Mouse (Mus musculus) spleen, embryonic (tissue): ENCODE results near the gene Mrpl3.
"Not testable (repeated sequence)": the region's sequence is repeated elsewhere in the genome, so short reads cannot be mapped to it uniquely, and the experiment has no call there.

Experiments used
- CTCF ChIA-PET: fragments of 350-600 bp; sonication (Branson Sonifier 250); formaldehyde crosslinking; loops from one replicate; lab custom pipeline; 2022; lab: Charles Lee

Mrpl3 gene

GRCm38 (mm10) chr9:105053147-105053557 lies at the start of gene Mrpl3:
TSS of gene Mrpl3 (plus strand) at chr9:105053239.
- CTCF ChIA-PET = no interaction called here

- CTCF ChIA-PET = no interaction called here
These were observed 42.3 kb upstream of the Mrpl3 start for GRCm38 (mm10) chr9:105010721-105011120.

- CTCF ChIA-PET = no interaction called here
These were observed 34.9 kb upstream of the Mrpl3 start for GRCm38 (mm10) chr9:105018186-105018585.

DNA sequence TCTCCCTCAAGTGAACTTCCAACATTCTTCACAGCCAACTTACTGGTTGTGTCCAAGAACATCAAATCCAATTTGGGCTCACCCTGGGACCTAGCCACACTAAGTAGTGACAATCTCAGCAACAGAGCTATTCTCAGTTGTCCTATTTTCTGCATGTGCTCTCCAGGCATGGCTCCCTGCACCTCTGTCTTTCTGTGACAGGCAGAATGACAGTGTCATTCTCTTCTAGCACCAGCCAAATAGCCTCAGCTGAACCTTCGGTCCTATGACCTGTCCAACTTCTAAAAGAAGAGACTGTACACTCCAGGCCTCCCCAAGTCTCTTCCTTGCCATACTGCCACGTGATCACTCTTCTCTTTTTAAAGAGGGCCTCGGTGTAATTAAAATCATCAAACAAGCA lies 24.7 kb upstream of the Mrpl3 start:
- CTCF ChIA-PET = no interaction called here

DNA sequence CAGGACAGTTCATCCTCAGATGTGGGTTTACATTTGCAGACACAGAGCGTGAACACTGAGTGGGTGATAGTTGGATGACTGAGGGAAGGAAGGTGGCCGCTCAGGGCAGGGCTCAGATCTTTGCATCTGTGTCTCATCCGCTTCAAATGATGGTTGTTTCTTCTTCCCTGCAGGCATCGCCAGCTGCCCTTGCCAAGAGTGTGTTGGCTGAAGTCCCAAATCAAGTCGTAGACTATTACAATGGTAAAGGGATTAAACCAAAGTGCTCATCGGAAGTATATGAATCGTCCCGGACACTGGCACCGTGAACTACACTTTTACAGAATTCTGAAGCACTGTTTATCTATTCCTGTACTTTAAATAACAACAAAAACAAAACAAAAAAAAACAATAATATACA lies 20.5 kb upstream of the Mrpl3 start:
- CTCF ChIA-PET = no interaction called here

- CTCF ChIA-PET = no interaction called here
These were observed 19.4 kb upstream of the Mrpl3 start for GRCm38 (mm10) chr9:105033641-105034040.

- CTCF ChIA-PET = no interaction called here
These were observed 15.2 kb upstream of the Mrpl3 start for GRCm38 (mm10) chr9:105037847-105038246.

- CTCF ChIA-PET = no interaction called here
These were observed 7.0 kb upstream of the Mrpl3 start for GRCm38 (mm10) chr9:105046014-105046413.

- CTCF ChIA-PET = no interaction called here
These were observed 4.7 kb upstream of the Mrpl3 start for GRCm38 (mm10) chr9:105048351-105048750.

DNA sequence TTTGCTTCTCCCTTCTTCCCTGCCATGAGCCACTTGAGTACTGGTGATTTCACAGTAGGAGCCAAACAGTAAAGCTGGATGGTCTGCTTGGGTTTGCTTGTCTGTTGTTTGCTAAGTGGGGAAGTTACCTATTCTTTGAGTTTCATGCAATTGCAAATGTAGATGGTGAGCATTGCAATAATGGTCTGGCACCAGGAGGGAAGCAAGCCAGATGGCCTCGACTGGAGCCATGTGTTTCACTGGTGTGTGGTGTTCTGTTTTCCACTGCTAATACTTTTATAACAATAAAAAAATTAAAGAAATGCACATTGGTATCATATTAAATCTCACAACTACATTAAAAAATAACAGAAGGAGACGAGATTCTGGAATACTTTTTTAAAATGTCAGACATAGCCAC lies 3.4 kb upstream of the Mrpl3 start:
- CTCF ChIA-PET = no interaction called here

- CTCF ChIA-PET = no interaction called here
These were observed 2.8 kb upstream of the Mrpl3 start for GRCm38 (mm10) chr9:105050257-105050656.

DNA sequence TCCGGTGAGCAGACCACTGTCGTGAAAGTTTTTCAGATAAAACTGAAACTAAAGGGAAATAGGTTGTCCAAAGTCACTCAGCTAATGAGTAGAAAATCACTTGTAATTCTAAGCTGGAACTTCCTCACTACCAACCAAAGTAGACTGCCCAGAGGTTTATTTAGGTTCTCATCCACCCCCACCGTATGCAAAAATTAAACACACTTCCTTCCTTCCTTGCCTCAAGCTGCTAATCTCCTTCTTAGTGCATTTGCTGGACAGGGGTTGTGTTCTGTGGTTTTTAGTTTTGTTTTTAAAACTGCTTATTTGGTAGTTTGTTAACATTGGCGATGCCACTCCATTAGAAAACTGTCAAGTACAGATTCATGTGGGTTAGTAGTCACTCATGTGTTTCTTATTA lies 773 bp downstream of the Mrpl3 start:
- CTCF ChIA-PET = no interaction called here

DNA sequence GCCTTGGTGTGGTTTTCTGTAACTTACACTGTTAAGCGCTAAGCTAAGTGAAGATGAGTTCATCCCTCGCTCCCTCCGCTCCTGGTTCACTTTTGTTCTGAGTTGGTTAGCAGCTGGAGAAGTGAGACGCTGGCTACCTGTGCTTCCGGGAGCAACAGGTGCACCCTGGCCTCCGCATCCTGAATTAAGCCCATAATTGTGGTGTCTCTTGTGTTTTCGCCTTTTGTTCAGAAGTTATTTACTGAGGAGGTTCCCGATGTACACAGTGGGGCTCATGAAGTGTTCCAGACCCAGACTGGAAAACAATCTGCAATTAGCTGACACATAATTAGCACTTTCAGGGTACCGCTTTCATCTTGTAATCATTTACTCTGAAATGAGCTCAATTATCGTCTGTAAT lies 16.1 kb downstream of the Mrpl3 start:
- CTCF ChIA-PET = no interaction called here

DNA sequence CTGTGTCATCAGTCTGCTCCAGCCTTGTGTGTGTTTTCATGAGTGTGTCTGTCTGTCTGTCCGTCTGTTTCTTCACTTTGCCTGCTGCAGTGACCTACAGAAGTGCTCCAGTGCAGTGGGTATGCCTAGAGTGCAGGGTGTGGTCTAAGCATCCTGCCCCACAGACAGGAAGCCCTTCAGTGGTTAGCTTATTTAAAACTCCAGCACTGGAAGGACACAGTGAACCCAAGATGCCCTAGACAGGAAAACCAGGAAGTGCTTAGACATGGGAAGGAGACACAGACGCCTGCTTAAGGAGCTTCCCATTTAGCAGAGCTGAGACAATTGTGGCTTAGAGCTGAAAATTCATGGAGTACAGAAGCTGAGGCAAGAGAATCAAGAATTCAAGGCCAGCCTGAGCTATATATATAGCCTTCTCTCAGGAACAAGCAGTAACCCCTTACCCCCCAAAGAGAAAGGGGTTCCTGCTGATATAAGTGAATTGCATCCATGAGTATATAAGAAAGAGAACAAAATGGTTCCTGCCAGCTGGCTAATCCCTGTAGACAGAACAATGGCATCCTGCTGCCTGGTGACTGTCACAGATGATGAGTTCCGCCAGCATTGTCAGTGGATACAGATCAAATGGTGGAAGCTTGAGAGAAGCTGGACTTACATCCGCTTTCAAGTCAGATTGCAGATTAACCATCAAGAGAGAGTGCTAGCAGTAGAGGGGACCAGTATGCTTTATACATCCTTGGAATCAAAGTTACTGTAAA lies 20.1 kb downstream of the Mrpl3 start:
- CTCF ChIA-PET = no interaction called here

DNA sequence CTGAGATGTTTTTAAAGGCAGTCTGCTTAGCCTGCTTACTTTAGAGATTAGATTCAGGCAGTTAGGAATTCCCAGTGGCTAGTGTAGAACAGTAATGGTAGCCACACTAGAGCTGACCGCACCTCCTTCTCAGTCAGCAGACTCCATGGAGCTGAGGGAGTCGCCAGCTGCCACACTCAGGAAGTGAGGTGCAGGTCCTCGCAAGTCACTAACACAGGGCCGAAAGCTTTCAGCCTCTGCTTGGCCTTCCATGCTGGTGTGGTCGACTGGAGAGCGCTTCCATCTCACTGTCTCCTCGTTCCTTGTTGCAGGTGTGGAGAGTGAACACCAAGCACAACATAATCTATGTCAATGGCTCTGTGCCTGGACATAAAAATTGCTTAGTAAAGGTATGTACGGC lies 21.8 kb downstream of the Mrpl3 start:
- CTCF ChIA-PET = no interaction called here

- CTCF ChIA-PET = no interaction called here
These were observed 23.9 kb downstream of the Mrpl3 start for GRCm38 (mm10) chr9:105076756-105077424.

DNA sequence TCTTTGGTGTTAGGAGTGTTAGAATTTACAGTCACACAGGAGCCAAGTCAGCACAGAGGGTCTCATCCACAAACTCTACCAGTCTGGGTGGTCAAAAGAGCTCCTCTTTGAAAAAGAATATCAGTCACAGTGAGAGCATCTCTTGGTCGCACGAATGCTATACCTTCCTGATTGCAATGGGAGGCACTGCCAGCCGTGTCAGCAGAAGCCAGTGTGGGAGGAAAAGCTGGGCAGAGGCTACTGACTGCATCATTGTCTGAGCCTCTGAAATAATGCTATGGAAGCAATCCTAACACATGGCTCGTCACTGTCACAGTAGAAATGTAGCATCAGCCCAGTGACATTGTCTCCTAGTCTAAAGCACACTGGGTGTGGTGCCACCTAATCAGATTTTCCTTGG lies 25.4 kb downstream of the Mrpl3 start:
- CTCF ChIA-PET = no interaction called here

DNA sequence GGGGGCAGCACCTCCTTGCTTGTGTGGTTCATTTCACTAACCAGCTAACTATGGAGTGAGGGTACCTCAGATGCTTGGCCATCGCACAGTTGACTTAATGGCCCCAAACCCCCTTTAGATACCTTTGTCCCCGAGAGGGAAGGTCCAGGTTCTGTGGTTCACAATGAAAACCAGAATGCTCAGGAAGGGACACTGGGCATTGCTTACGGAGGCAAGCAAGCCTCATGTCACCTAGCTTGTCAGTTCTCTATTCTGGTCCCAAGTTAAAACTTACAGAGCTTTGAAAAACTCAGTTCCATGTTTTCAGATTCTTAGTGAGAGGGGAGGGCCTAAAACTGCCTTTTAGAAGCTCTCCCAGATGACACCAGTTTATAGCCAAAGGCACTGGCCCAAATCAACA lies 27.2 kb downstream of the Mrpl3 start:
- CTCF ChIA-PET = no interaction called here

DNA sequence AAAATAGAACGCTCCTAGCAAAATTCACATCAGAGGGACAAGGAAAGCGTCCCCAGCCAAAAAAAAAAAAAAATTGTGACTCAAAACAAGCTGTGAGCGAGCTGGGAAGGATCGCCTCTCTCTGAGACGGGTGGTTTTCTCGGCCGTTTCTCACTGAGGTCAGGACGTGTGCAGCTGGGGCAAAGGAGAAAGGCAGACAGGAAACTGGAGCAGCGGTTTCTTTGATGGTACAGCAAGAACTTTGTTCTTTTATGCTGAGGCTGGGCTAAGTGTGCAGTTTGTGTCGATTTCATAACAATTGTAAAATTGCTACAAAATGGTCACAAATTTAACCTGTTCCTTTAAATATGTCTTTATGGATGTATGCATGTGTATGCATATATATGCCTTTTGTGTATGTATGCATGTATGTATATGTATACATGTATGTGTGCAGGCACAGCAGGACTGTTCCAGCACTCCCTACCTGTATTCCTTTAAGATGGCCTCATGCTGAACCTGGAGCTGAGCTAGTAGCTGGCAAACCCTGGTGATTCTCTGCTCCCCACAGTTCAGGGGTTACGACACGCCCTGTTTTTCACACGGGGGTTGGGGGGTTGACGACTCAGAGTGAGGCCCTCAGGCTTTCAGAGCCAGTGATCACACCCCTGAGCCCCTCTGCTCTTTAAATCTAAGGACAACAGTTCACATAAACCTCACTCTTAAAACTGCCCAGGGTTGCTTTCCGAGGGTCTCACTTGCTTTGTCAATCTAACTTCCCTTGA lies 48.0 kb downstream of the Mrpl3 start:
- CTCF ChIA-PET = no interaction called here

DNA sequence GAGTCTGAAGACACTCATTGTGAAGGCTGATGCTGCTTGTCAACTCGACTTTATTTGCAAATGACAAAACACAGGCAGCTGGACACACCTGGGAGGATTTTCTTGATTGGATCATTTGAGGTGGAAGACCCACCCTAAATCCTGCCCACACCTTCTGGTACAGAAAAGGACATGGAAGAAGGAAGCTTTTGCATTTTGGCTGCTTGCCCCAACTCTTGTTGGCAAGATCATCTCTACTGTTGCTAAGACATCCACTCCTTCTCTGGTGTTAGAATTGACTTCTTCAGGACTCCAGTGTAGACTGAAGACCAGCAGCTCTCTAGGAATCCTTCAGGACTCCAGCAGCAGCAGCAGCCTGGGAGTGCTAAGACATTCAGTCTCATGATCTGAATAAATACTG lies 48.9 kb downstream of the Mrpl3 start:
- CTCF ChIA-PET = interaction anchor here (0.7 kb wide), 1 partner anchor 31 kb away, joined by 3 read pairs; no protein-coding TSS in a partner anchor

DNA sequence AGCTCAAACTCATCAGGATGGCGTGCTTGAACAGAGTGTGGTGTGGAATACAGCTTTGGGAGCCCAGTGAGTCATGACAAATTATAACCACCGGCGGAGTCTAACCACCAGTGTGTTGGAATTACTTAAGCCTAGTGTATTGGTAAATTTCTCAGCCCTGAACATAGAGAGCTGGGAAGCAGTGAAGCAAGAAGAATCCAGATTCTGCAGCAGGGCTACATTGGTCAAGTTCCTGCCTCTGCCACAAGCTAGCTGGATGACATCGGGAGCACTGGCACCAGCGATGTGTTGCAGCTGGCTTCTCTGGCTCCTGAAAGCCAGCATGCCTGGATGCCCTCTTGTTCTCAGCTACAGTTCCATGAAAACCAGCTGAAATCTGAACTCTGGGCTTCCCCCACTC lies 50.9 kb downstream of the Mrpl3 start:
- CTCF ChIA-PET = interaction anchor here (0.6 kb wide), 1 partner anchor 104 kb away, joined by 5 read pairs; no protein-coding TSS in a partner anchor

DNA sequence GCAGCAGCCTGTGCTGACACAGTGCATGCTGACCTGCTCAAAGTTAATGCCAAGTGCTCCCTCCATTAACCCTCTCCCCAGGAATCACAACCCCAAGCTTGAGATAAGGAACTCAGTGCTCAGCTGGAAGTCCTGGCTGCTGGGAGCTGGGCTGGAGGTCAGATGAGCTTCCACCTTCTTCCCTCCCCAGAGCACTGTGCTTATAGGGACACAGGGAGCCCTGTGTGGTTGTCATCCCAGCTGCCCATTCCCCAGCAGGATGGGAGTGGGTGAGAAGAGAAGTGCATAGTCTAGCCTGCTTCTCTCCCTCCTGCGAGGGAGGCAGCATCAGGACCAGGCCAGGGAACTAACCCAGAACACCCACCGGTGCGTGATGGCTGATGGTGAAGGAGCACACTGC lies 72.2 kb downstream of the Mrpl3 start:
- CTCF ChIA-PET = not testable (repeated sequence)
